Mouse (Mus musculus): Measurements from ENCODE around the gene Eif3a.
A peak's percentile ranks its signal among the peaks of the same experiment; 100 is the strongest.

Eif3a gene

DNA sequence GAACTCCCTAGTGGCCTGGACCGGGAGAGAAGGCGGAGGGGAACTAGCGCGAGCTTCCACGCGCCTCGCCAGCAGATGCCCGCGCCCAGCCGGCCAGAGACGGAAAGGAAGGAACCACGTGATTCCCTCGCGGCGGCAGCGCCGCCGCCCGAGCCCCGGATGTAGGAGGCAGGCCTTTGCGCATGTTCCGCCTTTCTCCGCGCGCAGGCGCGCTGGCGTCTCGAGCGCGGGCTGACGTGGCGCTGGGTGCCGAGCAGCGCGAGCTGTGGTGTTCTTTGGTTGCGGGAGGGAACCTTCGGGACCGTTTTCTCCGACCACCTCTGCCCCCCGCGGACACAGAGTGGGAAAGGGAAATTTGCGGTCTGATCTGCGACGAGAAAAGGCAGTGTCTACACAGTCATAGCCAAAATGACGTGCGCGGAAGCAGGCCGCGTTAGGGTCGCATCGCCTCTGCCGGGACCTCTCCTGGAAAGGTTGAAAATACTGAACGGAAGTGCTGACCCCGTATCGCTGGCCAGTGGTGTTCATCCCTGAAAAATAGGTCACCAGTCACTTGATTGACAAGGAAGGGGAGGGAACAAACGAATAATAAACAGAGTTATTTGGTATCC is at the start of gene Eif3a:
Eif3a (minus strand) TSS at position 108 of the 611 bp plus-strand sequence.
- ATAC-seq (ENCODE audit: insufficient number of reproducible peaks, low FRiP score, low TSS enrichment): peak; percentile 95

DNA sequence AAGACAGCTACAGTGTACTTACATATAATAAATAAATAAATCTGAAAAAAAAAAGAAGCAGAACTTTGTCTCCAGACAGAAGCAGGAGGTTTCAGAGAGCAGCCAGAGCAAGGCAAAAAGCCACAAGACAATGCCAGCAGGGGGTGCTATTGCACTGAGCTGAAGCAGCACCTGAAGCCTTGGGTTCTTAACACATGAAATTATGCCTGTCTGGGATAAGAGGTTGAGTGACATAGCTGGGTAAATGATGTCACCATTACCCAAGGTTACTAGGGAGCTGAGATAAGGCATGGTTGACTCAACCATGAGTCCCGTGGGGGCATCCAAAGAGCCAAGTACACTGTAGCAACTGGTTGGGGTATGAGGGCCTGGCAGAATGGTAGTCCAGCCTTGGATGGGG is 47.3 kb upstream of the Eif3a start:
- ATAC-seq (ENCODE audit: insufficient number of reproducible peaks, low FRiP score, low TSS enrichment): peak; percentile 58; the same call in 1 of the 2 replicates

DNA sequence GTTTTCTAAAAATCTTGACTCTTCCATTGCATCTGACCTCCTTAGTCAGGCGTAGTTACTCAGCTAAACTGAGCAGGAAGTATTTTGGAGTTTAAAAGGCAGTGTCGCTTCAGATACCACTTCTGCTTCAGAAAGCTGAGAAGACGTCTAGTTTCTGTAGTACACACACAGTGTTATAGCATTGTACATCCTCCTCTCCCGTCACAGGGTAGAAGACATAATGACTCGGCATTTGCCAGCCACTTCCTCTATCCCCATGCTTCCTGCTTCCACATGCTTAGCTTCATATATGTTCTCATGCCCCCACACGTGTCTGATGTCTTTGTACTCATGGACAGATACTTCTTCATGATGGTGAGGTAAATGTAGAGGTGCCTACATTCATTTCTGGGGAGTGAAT is 28.2 kb upstream of the Eif3a start:
- no peak for ATAC-seq (ENCODE audit: insufficient number of reproducible peaks, low FRiP score, low TSS enrichment)

DNA sequence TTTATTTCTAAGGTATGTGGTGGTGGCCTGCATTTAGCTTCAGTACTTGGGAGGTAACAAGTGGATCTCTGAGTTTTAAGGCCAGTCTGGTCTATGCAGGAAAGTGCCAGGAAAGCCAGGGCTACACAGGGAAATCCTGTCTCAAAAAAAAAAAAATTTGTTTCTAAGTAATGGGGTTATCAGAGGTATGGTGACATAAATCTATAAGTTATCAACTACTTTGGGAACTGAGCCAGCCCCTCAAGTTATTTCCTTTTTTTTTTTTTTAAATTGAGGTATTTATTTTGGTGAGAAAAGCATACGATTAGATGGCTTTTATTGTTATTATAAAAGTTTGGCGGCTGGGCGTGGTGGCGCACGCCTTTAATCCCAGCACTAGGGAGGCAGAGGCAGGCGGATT is 22.7 kb upstream of the Eif3a start:
- no peak for ATAC-seq (ENCODE audit: insufficient number of reproducible peaks, low FRiP score, low TSS enrichment)

DNA sequence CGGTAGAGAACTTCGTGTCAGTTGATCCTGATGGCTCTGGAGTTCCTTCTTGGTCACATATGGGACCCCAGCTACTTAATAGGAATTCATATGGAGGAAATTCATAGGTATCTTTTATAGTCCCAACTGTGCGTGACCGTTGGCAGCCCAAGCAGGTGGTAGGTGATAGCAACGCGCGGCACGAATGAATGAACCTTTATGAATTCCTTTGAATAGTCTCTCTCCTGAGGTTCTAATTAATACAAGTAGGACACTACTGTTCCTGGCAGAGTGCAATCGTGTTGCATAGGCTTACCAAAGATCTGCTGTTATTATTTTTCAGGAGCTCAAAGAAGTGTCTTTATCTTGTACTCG is 21.6 kb upstream of the Eif3a start:
- ATAC-seq (ENCODE audit: insufficient number of reproducible peaks, low FRiP score, low TSS enrichment): peak; percentile 38; the same call in 1 of the 2 replicates

DNA sequence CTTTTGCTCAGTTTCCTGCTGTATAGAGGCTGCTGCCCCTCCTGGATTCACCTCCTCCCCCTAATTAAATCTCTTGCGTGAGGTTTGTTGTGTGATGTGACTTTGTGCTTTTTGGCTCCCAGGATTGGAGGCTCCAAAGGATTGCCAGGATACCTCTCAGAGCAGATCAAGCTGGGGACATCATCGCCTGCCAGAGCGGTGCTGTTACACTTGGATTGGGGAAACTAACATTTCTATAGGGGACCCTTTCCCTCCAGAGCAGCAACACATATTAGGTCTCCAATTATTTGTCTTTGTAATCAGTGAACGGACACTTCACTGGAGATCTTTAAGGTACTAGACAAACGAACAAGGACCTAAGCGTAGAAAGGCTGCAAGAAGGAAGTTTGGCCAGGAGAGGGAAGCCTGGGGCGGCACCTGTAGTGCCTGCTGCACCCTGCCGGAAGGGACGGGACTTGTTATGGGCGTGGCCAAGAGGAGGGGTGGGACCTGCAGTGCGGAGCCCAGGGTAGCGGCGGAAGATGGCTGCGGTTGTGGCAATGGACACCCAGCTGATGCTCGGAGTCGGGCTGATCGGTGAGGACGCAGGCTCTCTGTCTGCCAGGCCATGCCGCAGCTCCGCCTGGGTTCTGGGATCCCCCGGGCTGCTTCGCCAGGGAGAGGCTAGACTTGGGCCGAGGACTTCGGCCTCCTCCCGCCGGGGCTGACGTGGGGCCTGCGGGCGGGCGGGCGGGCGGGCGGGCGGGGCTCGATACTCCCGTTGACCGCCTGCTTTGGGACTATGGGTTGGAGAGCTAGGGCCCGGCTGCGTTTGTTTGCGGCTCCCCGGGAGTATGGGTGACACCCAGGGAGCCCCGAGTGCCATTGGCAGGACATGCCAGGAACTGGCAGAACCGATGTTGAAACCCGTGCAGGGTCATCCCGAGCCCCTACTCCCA is 20.9 kb upstream of the Eif3a start, which contains the start of gene Fam45a:
Fam45a (plus strand) TSS at position 488 of the 938 bp plus-strand sequence.
- ATAC-seq (ENCODE audit: insufficient number of reproducible peaks, low FRiP score, low TSS enrichment): peak; percentile 99

DNA sequence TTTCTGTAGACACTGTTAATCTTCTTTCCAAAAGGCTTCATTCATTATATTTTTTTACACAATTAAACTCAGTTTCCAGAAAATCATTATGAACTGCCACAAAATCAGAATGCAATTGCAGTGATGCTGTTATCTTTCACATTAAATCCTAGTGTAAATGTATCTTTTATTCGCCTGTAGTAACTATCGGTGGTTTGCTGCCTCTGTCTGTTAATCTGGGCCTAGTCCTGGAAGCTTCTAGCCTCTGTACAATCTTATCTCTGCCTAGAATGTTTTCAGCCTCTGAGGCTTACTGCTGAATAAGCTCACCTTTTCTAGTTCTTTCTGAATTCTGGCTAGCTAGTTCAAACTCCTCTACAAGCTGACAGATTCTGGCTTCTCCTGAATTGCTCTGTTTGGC is 19.5 kb upstream of the Eif3a start:
- ATAC-seq (ENCODE audit: insufficient number of reproducible peaks, low FRiP score, low TSS enrichment): no peak

DNA sequence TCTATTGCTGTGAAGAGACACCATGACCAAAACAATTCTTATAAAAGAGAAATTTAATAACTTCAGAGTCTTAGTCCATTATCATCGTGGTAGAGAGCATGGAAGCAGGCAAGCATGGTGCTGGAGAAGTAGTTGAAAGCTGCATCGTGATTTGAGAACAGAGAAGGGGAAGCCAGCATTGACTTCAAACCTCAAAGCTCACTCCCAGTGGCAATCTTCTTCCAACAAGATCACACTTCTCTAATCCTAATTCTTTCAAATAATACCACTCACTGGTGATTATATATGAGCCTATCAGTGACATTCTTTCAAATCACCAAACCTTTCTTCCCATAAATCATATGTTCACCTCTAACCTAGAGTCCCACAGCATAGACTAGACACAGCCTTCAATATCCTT is 14.4 kb upstream of the Eif3a start:
- ATAC-seq (ENCODE audit: insufficient number of reproducible peaks, low FRiP score, low TSS enrichment): no peak

DNA sequence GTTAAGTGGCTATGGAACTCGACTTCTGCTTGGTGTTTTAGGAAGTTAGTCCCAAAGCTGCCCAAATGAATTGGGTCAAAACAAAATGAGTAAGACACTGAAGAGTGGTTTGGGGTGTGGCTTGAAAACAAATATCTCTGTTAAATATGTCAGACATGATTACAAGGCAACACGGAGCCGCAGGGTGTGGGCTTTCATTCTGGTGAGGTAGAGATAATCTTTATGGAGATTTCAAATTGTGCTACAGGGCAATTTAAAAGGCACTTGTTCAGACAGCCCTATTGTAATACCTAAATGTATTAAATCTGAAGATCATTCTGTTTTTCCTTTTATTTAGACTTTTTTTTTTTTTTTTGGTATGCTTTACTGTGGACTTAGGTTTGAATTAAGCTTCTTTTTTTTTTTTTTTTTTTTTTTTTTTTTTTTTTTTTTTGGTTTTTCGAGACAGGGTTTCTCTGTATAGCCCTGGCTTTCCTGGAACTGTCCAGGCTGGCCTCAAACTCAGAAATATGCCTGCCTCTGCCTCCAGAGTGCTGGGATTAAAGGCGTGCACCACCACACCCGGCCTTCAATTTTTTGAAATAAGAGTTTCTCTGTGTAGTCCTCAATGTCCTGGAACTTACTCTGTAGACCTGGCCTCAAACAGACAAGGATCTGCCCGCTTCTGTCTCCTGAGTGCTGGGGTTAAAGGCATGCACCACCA is 9.6 kb upstream of the Eif3a start:
- no peak for ATAC-seq (ENCODE audit: insufficient number of reproducible peaks, low FRiP score, low TSS enrichment)

DNA sequence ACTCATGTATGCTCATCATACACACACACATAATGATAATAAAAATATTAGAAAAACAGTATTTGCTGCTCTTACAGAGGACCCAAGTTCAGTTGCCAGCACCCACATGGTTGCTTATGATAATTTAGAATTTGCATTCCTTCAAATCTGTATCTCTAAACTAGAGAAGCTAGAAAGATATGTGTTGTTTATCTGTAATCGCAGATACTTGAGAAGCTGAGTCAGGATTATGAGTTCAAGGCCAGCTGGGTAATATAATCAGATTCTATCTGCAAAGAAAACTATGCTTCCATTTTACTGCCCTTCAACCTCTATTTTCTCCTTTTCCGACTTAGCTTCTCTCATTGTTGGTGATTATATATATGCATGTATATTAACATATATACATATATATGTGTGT is 7.0 kb upstream of the Eif3a start:
- ATAC-seq (ENCODE audit: insufficient number of reproducible peaks, low FRiP score, low TSS enrichment): no peak

DNA sequence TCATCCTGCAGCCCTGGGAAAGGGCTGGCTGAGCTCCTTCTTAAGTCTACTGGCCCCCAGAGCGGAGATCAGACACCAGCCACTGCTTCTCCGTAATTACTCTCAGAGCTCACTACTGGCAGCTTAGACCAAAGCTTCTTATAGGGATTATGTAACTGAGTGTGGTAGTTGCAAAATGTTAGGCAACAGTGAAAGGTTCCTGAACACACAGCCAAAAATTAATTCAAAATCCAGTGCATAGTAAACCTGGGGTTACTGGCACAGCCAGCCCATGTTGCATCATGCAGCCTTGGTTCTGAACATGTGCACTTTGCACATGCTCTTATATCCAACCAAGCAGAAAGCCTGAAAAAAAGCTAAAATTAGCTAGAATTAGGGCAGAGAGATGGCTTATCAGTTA is 4.8 kb upstream of the Eif3a start:
- ATAC-seq (ENCODE audit: insufficient number of reproducible peaks, low FRiP score, low TSS enrichment): no peak

DNA sequence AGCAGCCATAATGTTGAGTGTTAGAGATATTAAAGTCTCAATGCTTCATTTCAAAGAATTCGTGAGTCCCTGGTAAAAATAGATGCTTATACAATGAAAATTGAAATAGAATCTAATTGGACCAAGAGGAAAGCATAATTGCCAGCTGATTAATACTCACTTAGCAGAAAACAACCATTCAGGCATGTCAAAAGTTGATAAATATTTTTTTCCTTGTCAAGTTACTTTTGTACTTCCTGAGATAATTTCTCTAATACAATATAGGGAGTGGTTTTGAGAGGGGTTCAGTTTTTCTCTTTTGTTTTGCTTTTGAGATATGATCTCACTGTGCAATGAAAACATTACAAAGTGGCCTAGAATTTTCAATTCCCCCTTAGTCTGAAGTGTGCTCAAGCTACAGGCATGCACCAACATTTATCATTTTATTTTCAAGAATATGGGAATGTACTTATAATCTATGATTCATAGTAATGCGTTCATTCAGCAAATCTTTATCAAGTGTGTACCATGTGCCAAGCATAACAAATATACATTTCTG is 2.8 kb upstream of the Eif3a start:
- no peak for ATAC-seq (ENCODE audit: insufficient number of reproducible peaks, low FRiP score, low TSS enrichment)

DNA sequence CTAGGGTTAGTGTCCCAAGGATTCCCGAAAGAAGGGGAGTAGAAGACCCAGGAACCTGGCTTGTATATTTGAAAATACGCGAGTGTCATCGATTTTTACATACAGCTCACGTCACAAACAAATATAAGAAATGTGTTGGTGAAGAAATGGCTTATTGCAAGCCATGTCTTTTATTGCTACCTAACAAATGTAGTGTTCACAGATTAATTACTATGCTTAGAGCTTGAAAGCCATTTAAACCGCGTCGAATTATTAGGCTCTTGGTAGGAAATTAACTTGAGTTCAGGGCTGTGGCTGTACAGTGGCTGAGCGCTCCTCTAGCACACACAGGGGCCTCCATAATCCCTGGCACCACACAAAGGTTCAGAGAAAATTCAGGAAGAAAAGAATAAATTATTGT is 706 bp upstream of the Eif3a start:
- no peak for ATAC-seq (ENCODE audit: insufficient number of reproducible peaks, low FRiP score, low TSS enrichment)

DNA sequence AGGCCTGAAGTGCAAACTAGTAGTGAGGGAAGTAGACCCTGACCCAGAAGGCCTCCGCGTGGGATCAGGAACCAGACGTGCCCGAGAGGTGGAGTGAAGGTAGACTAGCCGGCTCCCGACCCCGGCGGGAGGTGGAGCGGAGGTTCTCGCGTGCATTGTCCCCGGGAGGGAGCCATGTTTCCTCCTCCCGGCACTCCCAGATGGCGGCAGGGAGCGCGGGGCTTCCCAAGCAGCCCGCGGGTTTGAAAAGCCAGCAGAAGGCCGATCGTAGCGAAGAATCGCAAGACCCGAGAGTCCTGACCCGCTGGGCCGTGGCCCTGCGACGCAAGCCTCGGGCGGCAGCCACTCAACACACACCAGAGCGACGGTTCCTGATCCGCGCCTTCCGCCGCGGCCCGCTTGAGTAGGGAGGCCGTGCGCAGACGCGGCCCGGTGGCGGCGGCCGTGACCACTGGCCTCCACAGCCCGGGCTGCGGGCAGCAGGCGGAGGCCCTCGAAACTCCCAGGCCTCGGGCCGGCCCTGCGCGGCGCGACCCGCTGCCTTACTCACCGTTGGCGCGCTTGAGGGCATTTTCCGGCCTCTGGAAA is 445 bp downstream of the Eif3a start:
- ATAC-seq (ENCODE audit: insufficient number of reproducible peaks, low FRiP score, low TSS enrichment): peak; percentile 62

DNA sequence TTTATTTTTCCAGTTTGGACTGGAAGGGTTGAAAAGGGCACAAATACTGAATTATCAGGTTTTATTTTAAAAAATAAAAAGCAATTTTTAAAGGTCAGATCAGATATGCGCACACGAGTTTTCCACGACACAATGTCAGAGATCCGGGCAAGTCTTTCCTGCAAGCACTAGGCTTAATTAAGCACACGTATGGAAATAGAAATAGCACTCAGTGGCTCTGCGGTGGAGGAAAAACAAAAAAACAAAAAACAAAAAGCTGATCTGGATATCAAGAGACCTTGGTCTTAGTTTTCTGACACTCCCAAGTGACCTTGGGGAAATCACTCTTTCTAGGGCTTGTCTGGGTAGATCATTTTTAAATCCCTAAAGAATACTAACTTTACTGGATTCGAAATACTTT is 1.0 kb downstream of the Eif3a start:
- ATAC-seq (ENCODE audit: insufficient number of reproducible peaks, low FRiP score, low TSS enrichment): no peak

DNA sequence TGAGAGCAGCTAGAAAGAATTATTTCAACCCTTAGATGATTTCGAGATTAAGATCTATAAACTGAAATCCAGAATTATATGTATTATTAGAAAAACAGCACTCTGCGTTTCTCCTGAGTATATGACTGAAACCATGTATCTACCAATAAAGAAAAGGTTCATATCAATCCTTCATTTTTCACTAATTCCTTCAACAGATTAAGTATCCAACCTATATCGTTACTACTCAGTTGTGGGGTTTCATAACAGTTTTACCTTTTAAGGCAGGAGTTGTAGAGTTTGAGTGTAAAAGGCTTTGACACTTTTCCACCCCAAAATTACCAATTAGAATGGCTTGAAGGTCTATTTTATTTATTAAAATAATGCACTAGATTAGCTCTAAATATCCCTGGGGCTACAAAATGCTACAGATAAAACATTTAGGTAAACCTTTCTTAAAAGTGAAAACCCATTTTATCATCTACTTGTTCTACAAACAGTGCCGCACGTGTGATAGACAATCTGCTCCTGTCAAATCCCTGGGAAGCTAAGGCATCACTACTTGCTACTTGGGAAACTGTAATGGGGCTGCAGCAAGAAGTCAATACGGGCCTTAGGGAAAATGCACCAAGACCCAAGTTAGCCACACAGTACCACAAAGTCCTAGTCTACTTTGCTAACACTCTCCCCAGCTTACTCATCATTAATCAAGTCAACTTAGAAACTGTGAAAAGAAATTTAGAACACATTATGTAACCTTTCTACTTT is 2.1 kb downstream of the Eif3a start:
- no peak for ATAC-seq (ENCODE audit: insufficient number of reproducible peaks, low FRiP score, low TSS enrichment)

DNA sequence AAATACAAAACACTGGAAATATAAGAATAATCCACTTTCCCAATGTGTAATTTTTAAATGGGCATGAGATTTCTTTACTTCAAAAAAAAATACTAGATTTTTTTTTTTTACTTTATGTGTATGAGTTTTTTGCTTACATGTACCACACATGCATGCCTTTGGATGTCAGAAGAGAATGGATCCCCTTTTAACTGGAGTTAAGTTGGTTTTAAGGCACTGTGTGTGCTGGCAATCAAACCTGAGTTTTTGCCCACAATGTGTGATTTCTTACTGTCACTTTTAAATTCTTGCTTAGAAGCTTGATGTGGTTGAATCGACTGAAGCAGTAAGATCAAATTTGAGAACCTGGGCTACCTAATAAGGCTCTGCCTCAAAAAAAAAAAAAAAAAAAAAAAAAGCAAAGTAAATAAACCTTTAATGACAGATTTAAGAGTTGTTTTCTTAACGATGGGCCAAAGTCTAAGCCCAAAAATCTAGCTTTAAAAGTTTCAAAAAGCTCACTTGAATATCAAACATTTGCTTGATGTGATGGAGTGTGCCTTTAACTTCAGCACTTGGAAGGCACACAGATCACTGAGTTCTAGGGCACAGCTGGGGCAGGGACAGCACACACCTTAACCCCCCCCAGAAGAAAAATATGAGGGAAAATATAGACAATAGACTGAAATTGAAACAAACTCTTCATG is 2.9 kb downstream of the Eif3a start:
- ATAC-seq (ENCODE audit: insufficient number of reproducible peaks, low FRiP score, low TSS enrichment): no peak

DNA sequence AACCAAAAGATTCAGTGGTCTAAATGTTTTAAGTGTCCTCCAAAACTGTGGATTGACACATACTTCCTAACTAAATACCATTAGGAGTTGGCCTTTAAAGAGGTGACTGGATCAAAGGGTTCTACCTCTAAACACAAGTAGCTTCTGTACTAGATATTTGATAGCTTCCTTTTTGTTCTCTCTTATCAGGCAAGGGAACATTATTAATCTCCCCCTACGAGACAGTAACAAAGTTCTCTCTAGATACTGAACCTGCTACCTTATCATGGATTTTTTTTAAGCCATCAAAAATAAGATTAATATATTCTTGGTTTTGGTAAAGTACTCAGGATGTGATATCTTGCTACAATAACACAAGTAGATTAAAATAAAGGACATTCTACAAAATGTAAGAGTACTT is 5.7 kb downstream of the Eif3a start:
- ATAC-seq (ENCODE audit: insufficient number of reproducible peaks, low FRiP score, low TSS enrichment): no peak

DNA sequence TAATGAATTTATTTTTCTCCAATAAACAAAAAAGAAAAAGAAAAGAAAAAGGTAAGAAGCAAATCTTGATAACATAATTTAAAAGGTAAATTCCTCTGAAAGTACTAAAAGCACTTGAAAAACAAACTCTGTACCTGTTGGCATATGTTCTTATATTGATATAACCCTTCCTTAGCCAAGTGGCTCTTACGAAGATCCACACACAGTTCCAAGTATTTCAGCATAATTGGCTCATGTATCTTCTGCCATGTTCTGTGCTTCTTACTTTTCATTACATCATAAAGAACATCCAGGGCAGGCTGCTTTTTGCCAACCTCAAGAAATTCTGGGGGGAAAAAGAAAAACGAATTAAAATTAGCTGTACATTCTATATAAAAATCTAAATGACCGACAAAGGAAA is 8.4 kb downstream of the Eif3a start:
- no peak for ATAC-seq (ENCODE audit: insufficient number of reproducible peaks, low FRiP score, low TSS enrichment)
